Mouse (Mus musculus) 3T3-L1 (cell line): Measurements from ENCODE around the gene Trim47.

ENCODE experiments used
- DNase-seq: peaks from one replicate; pipeline ENCODE4 v3.0.0-alpha.2; 2015; ENCODE audit warnings: low read depth, low spot score

The Trim47 gene

GRCm38 (mm10) chr11:116088188-116088587 lies 38.8 kb downstream of the Trim47 start:
- no peak for DNase-seq

DNA sequence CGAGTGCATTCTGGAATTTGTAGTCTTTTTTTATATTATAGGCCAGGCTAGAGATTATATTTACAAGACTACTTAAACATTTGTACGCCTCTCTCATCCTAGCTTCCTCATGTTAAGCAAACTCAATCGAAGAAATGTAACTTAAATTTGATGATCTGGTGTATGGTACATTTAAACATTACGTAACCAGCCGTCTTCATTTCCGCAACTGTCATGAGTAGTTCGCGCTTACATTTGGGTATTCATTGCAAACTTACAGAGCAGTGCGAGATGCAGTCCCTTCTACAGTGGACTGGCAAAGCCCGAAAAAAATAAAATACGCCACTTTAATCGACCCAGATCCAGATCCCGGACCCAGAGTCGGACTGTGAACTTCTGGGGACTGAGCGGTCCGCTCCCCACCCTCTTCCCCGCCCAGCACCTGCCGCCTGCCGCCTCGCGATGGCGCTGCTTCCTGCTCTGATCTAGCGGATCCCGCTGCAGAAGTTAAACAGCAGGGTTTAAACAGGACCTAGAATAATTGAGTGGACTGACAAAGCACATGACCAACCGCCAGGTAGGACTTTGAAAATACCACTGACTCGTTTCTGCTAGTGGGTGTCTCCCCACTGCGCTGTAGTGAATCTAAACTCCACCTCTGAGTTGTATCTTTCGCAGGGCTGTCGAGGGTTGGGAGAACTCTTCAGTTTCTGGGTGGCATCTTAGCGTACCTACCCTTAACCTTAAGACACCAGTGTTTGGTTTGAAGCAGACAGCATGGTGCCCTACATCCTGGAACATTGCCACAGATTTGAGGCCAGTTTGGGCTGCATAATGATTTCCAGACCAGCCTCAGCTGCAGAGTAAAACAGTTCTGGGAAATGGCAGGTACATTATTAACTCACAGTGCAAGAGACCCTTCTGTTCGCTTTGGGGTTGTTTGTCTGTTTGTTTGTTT lies 39.5 kb downstream of the Trim47 start:
- peak; percentile 84 for DNase-seq

GRCm38 (mm10) chr11:116086258-116087193 lies 40.5 kb downstream of the Trim47 start, which contains the start of gene Wbp2:
Wbp2 (minus strand) TSS chr11:116086995.
- DNase-seq: peak; percentile 100

DNA sequence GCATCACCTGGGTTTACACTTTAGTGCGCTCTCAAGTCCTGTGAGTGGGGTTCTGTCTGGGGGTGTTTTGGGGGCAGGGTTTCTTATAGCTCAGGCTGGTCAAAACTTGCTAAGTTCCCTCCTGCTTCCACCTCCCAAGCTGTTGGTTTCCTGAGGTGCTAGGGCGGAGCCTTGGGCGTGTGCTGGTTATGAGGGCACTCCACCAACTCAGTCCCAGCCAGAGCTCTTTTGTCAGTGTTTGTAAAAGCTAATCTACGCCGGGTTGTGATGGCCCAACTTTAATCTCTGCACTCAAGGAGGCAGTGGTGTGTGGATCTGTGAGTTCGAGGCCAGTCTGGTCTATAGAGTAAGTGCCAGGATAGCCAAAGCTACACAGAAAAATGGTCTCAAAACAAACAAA lies 42.8 kb downstream of the Trim47 start:
- no peak for DNase-seq

DNA sequence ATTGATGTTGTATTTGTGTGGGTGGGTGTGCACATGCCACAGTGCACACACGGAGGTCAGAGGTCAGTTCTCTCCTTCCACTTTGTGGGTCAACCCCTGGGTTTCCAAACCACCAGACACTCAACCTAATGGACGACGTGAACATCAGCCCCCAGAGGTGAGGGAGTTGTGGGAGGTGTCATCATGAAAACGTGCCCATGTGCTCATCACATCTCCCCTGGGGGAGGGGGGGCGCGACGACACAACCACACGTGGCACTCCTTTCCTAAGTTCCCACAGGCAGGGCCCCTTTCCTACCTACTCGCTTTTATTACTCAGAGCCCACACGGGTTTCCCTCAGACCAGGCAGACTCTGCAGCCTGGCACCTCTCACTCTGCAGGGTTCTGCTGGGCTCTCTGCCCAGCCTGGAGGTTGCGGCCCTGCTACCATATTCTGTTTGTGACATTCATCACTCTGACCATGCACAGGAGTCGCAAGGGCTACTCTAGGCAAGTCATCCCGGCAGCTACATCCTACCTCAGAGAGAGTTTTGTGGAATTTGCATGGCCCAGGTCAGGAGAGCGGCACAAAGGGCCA lies 43.8 kb downstream of the Trim47 start:
- no peak for DNase-seq

DNA sequence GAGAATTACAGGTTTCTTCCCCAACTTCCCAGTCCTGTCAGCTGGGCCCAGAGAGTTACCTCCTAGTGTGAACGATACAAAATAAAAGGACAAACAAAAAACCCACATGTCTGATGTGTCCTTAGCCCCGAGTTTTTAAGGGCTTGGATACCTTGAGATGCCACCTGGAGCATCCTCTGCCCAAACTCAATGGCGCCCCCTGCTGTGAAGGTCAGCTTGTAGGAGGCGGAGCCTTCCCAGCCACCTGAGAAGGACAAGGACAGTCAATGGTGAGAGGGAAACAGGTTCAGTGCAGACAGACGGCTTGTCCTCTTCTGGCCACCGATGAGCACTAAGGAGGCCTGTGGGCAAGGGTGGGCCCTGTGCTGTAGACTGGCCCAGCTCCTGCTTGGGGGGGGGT lies 45.9 kb downstream of the Trim47 start:
- DNase-seq: peak; percentile 47

DNA sequence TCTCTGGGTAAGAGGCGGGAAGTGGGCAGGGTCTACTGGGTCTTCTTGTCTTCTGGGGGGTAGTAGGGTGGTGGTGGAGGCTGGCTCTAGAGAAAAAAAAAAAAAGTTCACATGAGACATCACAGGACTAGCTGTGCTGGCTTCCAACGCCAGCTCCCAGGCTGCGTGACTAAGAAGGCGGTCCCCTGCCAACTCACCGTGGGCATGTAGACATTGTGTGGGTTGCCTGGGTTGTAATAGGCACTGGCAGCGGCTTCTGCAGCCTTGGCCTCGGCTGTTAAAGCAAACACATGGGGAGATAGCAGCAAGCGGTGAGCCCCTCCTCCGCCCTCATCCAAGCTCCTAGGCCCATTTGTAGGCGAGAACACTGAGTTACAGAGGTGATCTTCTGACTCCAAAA lies 47.5 kb downstream of the Trim47 start:
- DNase-seq: peak; percentile 19

GRCm38 (mm10) chr11:116078676-116079320 lies 48.2 kb downstream of the Trim47 start:
- no peak for DNase-seq

GRCm38 (mm10) chr11:116078221-116078620 lies 48.8 kb downstream of the Trim47 start:
- DNase-seq: no peak

DNA sequence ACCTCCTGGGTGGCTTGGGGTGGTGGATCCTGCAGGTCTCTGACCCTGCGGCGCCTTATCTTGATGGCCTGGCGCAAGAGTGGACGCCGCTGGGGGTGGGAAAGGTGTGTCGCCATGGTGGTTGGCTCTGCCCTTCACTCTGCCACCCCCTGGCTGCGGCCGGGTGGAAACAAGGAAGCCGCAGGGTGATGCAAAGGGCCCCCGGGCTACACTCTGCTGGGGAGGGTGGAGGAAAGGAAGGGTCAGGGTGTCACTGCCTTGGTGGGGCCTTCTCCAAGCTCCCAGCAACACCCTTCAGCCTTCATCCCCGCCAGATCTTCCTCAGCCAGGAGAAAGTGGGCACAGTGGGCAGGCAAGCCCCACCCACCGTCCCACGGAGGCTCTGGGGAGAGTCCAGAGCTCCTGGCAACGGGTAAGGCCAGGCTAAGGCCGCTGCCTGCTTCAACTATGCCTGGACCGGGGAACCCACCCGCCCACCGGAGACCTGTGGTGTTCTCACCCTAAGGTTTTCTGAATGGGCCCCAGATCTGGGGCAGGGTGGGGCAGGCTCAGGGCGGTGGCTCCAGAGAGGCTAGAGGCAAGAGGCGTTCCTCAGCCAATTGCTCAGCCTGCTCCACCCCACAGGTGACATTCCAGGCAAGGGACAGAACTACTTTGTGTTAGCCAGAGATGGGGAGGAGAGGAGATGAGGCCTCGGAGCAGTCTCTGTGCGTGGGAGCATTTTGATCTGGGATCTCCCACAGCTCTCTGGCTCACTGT lies 49.4 kb downstream of the Trim47 start, which contains the start of gene Unc13d:
Gene Unc13d, minus strand, starts transcription at position 516 of the 759 bp plus-strand sequence.
- no peak for DNase-seq

- no peak for DNase-seq
Measured at GRCm38 (mm10) chr11:116076836-116077235, 50.2 kb downstream of the Trim47 start.

- no peak for DNase-seq
Measured at GRCm38 (mm10) chr11:116076266-116076540, 50.8 kb downstream of the Trim47 start.

DNA sequence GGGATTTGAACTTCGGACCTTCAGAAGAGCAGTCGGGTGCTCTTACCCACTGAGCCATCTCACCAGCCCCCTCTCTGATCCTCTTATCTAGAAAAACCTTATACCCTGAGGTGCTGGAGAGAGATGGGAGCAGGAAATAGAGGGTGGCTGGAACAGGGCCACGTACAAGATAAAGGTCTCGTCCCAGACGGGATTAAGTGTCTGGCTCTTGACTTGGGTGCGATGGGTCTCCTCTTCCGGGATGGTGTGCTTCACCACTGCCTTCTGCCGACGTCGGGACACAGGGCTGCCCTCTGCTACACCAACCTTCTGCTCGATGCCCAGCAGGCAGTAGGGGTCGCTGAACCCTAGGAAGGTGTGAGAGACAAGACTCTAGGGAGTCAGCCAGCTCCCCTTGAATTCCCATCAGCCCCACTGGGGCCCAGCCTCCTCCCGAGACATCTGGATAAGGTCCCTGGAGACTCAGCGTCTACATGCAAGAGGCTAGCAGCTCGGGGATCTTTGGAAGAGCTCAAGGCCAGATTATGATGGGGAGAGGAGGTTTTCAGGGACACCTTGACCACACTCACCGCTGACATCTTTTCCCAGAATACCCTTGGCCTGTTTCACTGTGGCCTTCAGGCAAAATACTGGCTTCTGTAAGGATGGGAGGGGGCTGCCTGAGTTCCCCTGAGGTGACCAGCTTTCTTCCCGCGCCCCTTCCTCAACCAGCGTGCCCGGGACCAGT lies 51.3 kb downstream of the Trim47 start:
- DNase-seq: no peak

- DNase-seq: no peak
Measured at GRCm38 (mm10) chr11:116074436-116074991, 52.5 kb downstream of the Trim47 start.

DNA sequence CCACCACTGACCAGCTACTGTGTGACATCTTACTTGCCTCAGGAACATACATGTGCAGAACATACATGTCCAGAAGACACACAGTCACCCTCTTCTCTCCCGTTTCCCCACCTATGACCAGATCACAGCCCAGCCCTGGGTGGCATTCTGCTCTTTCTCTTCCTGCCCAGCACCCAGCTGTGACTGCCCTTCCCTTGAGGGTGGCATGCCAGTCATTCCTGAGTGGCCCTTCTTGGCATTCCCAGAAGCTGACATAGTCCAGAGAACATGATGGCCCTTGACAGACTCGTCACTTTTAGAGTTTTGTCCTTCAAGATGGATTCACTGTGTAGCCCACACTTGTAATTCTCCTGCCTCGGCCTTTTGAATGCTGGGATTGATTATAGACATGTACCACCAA lies 54.4 kb downstream of the Trim47 start:
- DNase-seq: no peak

DNA sequence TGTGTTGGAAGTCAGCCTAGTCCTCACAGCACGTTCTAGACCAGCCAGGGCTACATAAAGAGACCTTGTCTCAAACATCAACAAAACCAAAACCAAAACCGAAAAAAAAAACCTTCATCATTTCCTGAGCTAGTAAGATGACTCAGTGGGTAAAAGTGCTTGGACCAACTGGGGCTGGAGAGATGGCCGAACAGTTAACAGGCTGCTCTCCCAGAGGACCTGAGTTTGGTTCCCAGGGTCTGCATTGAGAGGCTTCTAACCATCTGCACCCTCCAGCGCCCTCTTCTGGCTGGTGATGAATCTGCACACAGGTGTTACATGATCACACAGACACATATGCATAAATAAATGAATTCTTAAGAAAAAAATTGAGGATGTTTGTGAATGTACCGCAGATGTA lies 55.5 kb downstream of the Trim47 start:
- DNase-seq: peak; percentile 94

GRCm38 (mm10) chr11:116065345-116065744 lies 61.7 kb downstream of the Trim47 start:
- DNase-seq: no peak

DNA sequence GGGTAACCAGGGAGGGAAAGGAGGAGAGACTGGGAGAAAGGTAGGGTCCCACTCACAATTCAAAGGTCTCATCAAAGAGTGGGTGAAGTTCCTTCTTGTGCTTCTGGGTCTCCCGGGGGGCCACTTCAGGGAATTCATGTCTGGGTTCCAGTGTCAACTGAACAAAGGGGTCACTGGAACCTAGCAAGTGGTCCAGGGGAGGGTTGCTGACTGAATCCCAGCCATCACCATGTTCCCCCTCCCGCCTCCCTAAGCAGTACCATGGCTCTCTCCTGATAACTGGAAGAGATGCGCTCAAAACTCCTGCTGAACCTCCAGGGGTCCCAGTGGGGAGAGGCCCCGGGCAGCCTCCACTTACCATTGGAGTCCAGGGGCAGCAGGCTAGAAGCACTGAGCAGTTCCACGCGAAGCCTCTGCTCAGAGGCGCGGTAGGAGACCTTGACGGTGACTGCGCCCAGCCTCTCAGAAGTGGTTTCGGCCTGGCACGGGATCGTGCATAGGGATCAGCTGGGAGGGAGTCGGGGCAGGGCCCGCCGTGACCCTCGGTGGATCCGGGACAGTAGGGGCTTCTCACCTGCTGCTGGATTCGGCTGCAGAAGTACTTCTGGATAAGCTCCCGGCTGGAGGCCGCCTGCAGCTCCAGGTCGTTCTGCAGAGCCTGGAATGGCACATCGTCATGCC lies 62.7 kb downstream of the Trim47 start:
- no peak for DNase-seq

DNA sequence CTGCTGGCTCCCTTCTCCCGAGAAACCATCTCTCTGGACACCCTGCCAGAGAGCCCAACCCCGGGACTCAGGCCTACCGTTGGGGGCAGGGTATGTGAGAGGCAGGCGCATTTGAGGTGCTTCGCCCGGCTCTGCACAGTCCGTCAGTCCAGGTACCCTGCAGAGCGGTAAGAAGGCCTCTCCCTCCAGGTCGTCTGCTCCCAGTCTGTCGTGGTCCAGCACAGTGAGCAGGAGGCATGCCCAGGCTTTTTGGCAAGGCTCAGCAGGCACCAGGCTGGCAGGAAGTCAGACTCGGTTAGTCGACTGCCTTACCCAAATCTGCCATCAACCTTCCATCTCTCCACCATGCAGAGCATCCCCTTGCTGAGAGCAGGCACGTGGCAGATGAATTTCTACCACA lies 63.4 kb downstream of the Trim47 start:
- no peak for DNase-seq
